Mouse (Mus musculus): Measurements from ENCODE around the gene Mef2d.
A peak's percentile ranks its signal among the peaks of the same experiment; 100 is the strongest.
"Not testable (repeated sequence)": the region's sequence is repeated elsewhere in the genome, so short reads cannot be mapped to it uniquely, and the experiment has no call there.

The Mef2d gene

DNA sequence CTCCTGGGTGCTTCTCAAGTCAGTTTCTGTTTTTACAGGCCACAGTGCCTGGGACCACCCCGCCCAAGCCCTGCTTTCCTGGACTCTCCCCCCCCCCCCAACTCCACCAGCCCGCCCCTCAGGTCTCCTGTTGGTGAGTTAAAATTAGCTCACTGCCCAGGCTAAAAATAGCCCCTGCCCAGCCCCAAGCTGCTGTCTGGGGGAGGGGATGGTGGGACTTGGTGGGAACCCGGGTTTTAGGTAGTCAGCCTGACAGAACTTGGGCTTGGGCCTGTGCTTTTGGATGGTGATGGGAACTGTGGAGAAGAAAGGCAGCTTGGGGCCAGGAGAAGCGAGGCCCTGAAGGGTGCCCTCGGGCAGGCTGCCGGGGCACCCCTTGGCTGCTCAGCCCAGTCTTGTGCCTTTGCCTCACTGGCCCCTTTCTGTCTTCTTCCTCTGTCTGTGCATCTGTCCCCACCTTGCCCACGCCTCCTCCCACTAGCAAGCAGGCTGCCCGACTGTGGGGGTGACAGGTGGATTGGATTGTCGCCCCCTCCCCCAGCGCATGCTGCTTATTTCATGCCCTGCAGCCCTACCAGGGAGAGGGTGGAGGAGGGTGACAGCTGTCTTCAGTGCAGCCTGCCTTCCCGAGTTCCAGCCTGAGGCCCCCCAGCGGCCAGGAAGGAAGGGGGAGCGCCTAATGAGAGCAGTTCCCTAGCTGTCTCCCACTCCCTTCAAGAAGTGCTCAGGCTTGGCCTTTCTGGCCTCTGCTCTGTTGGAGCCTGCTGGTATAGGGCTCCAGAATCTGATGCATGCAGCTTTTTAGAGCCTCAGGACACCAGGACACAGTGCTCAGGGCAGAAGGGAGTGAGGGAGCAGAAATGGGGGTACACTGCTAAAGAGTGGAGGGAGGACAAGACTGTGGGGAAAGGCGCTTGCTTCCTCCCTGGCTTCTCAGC is 8.2 kb downstream of the Mef2d start:
- no peak for DNase-seq (ENCODE audit: low spot score)

DNA sequence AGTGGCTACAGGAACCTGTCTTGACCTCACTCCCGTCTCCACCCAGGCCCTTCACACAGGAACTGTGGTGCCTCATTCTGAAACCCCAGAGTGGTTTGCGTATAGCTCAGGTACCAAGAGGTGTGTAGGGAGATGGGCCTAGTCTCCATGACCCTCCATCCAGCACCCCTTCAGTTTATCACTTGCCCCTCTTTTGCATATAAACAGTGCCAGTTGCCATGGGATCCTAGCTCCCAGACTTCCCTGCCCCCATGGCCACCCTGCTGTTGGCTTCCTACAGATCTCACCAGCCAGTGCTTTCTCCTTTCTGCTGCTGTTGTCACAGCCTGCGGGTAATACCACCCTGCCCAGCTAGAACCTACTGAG is 8.8 kb downstream of the Mef2d start:
- no peak for DNase-seq (ENCODE audit: low spot score)

DNA sequence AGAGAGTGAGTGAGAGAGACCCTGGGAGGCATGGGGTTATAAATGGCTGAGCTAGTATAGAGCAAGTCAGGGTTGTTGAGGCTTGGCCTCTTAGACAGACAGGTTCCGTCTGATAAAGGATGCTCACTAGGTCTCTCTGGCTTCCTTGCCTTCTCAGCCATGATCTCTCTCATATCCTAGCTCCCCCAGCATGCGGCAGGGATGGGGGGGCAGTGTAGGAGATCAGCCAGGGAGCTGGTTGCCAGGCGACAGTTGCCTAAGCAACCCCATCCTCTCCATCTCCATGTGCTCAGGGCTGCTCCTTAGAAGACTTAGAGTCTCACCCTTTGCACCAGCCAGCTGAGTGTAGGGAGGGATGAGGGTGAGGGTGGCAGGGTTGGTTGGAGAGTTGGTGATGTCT is 9.9 kb downstream of the Mef2d start:
- no peak for DNase-seq (ENCODE audit: low spot score)

DNA sequence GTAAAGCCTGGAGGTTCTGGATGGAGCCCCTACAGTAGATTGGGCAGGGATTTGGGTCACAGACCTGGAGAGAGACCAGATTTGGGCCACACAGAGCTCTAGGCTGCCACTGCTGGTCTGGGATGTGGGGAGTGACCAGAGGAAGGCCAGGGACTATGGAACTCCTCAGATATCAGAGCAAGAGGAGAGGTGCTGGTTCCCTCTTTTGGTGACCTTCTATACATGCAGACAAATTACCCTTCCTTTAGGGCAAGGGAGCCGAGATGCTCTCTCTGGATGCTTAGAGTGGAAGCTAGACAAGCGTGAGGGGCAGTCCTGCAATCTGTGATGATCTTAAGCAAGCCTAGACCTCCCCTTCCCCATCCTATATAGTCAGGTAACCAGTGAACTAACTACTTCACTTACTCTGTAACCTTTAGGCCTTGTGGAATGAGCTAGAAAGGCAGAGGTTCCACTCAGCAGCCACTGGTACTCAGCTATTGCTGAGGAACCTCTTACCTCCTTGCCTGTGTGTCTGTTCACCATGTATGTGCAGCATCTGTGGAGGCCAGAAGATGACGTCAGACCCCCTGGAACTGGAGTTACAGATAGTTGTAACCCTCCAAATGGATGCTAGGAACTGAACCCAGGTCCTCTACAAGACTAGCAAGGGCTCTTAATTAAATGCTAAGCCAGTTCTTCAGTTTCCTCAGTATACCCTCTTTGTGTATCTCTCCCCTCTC is 11.3 kb downstream of the Mef2d start:
- no peak for DNase-seq (ENCODE audit: low spot score)

DNA sequence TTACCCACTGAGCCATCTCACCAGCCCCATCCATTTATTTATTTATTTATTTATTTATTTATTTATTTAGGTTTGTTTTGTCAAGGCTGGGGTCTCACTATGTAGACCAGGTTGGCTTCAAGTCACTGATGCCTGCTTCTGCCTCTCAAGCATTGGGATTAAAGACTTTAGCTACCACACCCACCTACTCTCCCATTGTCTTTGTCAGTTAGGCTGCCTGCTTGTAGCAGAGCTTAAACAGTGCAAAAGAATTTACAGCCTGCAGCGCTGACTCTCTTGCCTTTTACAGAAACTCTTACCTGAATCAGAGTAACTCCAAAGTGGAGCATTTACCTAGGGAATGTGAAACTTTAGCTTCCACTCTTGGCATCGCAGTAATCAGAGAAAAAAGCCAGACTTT is 12.1 kb downstream of the Mef2d start:
- no peak for DNase-seq (ENCODE audit: low spot score)

DNA sequence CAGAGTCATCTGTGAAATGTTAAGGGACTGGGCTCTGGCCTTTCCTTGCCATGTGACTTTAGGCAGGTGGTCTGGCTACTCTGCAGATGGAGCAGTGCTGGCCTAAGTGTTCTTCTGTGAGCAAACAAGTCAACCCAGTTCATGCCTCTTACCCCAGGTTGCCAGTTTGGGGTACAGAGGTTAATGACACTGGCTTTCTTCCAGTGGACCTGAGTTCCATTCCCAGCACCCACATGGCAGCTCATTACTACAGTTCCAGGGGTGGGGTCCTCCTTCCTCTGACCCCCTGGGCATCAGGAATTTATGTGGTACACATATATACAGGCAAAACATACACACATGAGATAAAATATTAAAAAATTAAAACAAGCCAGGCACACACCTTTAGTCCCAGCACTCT is 14.6 kb downstream of the Mef2d start:
- no peak for DNase-seq (ENCODE audit: low spot score)

DNA sequence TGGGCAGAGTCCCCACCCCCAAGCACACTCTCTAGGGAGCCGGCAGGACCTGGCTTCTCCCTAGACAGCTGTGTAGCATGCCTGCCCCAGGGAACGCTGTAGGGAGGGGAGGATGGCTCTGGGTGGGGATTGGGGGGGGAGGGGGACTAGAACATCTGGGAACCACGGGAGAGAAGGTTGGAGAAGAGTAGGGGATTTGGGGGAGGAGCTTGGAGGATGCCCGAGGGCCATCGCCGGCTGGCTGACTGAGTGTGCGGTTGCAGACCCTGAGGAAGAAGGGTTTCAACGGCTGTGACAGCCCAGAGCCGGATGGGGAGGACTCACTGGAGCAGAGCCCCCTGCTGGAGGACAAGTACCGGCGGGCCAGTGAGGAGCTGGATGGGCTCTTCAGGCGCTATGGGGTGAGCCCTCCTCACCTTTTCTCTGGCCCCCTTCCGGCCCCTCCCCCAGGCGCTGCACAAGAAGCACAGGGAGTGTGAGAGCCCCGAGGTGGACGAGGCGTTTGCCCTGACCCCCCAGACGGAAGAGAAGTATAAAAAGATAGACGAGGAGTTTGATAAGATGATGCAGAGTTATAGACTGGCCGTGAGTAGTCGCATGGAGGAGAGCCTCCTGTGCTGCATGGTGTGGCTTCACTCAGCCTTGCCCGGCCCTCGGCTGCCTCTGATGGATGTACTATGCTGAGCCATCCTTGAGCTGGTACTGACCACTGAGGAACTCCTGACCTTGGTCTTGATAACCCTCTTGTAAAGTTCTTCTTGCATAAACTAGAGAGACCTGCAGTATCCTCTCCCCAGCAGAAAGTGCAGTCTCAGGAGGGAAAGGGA is 15.8 kb downstream of the Mef2d start:
- DNase-seq (ENCODE audit: low spot score) = no peak

DNA sequence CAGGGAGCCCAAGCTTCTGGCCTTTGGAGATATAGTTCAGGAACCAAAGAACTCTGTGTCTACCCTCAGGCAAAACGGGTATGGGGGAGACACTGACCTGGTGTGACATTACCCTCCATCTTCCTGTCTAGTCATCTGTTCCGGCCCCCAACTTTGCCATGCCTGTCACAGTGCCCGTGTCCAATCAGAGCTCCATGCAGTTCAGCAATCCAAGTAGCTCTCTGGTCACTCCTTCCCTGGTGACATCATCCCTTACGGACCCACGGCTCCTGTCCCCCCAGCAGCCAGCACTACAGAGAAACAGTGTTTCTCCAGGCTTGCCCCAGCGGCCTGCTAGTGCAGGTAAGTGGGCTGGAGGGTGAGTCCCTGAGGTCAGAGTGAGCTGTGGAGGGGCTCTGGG is 16.8 kb downstream of the Mef2d start:
- DNase-seq (ENCODE audit: low spot score) = no peak

DNA sequence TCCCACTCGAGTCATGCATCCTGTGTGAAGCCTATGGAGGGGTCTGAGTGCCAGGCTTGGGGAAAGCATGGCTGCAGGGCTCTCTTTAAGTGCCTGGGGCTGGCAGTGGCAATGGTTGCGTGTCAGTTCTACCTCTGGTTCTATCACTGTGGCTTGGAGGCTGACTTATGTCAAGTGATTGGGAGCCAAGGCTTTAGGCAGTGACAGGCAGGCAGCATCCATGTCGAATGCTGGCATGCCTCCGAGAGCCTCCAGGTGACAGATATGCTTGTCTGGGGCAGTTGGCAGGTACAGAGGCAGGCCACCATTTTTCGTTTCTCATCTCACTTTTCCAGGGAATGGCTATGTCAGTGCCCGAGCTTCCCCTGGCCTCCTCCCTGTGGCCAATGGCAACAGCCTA is 18.7 kb downstream of the Mef2d start:
- DNase-seq (ENCODE audit: low spot score) = no peak

DNA sequence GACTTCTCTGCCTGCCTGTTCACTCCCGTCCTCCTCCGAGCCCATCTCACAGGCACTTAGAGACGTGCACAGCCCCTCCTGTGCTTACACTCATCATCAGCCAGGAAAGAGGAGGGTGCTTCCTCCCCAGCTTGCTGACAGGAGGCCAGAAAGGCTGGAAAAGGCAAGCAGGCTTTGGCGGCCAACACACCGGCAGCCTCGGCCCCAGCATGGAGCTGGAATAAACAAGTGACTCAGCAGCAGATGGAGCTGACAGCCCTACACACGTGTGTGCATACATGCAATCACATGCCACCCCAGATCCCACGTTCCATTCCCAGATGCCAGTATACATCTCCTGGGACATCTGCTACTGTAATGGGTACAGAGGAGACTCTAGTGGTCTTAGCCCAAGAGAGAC is 20.1 kb downstream of the Mef2d start:
- no peak for DNase-seq (ENCODE audit: low spot score)

DNA sequence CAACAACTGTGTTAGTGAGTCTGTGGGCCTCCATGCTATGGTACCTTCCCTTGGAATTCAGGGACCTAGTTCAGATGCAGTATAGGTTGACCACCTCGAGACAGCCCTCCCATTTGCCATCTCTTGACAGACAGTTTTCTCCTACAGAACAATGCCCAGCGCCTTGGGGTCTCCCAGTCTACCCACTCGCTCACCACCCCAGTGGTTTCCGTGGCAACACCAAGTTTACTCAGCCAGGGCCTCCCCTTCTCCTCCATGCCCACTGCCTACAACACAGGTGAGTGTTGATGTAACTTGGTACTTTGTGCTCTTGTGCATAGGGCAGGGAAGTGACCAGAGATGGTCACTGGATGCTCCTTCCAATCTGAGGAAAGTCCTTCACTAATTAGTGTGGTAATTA is 20.6 kb downstream of the Mef2d start:
- DNase-seq (ENCODE audit: low spot score) = no peak

DNA sequence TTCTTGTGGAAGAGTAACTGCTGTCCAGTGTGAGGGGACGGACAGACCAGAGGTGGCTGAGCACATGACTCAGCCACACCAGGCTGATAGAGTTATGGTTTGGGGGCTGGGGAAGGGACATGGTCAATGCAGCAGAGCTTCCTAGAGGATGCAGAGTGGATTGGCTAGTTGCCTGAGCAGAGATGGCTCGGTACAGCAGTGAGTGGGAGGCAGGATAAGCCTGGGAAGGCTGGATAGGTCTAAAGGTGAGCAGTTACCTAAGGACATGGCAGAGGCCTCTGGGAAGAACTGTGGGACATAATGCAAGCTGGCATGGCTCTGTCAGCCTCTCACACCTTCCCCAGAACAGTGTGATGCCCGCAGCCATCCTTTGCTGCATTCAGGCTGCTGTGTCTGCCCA is 21.7 kb downstream of the Mef2d start:
- no peak for DNase-seq (ENCODE audit: low spot score)

DNA sequence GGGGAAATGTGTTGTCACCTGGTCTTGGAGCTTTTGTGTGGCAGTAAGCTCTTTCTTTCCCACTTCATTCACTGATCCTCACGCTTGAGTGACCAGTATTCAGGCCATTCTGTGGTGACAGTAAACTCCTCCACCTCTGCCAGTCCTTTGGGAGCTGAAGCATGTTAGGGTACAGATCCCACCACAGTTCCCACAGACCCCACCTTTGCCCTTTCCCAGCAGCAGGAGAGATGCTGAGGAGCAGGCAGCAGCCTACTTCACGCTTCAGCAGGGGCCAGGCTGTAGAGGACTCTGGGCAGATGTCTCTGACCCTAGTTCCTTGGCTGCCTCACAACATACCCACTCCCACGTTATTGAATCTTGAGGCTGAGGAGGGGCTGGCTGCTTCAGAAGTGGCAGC is 22.1 kb downstream of the Mef2d start:
- no peak for DNase-seq (ENCODE audit: low spot score)

DNA sequence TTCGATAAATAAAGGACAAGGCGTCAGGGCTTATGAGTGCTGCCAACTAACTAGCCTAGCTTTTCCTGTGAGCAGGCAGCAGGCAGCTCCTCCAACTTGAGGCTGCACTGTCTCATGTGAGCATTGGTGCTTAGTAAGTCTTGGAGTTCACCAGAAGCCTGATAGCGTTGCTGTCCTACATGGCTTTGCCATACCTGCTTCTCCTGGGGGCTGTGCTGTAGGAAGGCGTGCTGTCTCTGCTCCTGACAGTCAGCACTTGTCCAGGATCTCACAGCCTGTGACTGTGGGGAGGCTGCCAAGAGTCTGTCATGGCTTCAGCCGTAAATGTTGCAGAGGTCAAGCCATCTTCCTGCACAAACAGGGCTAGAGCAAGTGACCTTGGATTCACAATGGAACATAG is 23.9 kb downstream of the Mef2d start:
- no peak for DNase-seq (ENCODE audit: low spot score)

DNA sequence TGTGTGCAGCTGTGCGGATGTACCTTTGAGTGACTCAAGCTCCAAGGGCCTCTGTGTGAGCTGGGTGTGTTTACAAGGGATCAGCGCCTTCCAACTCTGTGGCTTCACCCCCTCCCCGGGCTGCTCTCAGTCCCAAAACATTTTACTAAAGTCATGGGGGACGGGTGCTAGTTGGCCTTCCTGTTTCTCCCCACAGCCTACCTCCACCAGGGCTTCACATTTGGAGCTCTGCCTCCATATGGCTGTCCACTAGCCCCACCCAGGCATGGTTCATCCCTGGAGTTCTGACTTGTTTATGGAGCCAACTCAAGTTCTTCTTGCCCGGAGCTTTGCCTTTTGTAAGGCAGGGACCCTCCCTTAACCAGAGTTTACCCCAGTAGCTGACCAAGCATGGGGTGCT is 28.2 kb downstream of the Mef2d start:
- no peak for DNase-seq (ENCODE audit: low spot score)

DNA sequence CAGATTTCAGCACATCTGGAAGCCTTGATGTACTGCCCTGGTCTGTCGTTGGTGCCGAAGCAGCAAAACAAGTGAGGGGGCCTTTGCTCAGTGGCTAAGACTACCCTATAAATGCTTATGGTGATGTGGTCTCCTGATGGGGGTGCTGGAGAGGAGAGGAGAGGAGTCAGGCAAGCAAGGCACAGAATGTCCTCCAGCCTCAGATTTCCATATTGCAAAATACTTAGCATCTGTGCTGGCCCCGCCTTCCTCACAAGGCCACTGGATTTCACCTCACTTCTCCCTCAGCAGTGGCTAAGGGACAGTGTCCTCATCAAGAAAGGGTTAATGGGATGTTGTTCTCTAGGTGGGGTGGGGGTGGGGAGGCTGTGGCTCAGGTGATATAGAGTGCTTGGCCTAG is 30.3 kb downstream of the Mef2d start:
- no peak for DNase-seq (ENCODE audit: low spot score)

DNA sequence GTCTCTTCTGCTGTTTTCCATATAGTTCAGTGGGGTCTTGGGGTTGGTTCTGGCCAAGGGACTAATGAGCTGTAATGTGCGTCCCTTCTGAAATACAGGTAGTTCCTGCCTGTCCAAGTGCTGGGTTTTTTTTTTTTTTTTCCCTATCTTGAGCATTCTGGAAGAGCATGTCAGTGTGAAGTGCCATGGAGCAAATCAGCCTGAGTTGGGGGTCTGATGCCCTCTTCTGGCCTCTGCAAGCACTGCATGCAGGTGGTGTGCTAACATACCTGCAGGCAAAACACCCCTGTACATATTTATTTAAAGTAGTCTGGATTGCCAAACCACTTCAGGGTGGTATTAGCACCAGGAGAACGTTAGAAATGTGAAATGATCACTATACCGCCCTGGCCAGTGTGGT is 31.2 kb downstream of the Mef2d start:
- peak; percentile 40 for DNase-seq (ENCODE audit: low spot score)

DNA sequence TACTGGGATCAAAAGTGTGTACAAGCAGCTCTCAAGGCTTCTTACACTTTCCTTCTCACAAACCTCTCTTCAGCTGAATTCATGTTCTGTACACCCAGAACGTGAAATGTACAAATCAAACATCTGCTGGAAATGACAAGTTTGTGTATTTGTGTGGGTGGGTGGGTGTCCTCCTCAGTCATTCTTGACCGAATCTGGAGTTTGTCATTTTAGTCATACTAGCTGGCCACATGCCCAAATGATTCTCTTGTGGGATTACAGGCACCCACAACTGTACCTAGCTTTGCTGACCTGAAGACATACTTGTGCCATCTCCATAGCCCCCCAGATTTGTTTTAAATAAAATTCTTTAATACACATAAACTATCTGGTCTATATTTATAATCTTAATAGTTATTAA is 32.7 kb downstream of the Mef2d start:
- DNase-seq (ENCODE audit: low spot score) = no peak

DNA sequence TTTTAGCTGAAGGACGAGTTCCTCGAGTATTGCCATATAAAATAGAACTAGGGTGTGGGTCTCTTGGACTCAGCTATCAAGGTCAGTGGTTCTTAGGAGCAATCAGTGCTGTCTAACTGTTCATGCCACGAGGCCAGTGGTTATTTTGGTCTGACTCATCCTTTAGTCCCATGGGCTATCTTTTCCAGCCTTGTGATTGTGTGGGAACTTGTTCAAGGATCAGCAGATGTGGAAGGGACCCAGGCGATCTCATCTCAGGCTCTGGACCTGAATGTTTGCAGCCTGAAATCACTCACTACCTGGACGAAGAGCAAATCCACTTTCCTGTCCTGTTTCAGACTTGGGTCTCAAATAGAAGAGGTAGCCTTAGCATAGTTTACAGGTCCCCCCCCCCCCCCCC is 34.9 kb downstream of the Mef2d start:
- DNase-seq (ENCODE audit: low spot score) = no peak

DNA sequence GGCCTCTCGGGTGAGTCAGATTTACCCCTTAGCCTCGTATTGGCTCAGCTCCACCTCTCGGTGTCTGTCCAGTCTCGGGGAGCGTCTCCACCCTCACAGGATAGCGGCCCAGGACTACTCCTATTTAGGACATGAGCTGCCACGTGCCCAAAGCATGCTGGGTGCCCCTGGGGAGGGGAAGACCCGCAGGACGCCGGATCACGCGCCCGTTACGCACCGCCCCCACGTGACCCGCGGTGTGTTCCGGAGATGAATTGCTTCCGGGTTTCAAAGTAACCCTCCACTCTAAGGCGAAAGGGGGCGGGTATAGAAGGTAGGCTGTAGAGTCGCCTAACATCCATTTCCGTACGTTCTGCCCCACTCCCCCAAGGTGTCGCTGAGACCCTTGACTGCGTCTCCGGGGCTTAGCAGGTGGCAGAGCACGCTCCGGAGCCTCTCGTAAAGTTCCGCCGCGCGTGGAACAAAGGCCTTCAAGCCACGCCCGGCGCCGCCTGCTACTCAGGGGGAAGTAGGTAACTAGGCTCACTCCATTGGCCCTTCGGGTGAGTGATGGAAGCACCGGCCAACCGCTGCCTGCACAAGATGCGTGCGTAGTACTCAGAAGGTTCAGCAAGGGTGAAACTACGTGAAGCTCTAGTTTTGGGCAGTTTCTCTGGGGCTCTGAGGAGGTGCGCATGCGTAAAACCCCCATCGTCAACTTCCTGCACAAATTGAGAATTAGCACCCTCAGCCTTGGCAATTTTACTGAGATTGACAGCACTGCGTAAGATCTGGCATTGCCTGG is 35.6 kb downstream of the Mef2d start:
- peak; percentile 96 for DNase-seq (ENCODE audit: low spot score)

DNA sequence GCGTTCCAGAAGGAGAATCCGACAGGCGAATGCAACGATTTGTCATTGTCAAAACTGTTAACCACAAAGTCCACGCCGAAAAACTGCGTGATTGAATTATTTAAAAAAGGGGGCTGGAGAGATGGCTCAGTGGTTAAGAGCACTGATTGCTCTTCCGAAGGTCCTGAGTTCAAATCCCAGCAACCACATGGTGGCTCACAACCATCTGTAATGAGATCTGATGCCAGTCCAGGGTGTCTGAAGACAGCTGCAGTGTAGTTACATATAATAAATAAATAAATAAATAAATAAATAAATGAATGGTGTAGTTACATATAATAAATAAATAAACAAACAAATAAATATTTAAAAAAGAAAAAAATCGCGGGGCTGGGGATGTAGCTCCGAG is 36.2 kb downstream of the Mef2d start:
- not testable (repeated sequence) for DNase-seq (ENCODE audit: low spot score)

DNA sequence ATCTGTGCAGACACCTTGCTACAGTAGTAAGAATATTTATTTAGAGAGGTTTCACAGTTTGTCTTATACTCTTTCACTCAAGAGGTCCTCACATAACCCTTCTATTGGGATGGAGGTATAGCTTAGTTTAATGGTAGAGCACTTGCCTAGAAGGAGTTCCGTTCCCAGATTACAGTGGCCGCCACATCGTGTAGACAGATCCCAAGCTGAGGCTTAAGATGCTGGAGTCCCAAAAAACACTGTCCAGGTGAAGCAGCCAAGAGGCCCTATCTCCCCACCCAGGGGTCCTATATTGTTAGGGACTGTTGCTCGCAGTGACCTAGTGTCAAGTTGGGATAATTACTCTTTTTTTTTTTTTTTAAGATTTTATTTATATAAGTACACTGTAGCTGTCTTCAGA is 36.8 kb downstream of the Mef2d start:
- DNase-seq (ENCODE audit: low spot score) = no peak
